Mouse (Mus musculus): ENCODE data around the gene Bcor. TPM values are rescaled to one million over a fixed set of nuclear protein-coding genes. Genes with fewer than 3 reads are reported as not detected.

The Bcor gene
- polyA plus RNA-seq, 1 experiment, result 15.8 TPM

DNA sequence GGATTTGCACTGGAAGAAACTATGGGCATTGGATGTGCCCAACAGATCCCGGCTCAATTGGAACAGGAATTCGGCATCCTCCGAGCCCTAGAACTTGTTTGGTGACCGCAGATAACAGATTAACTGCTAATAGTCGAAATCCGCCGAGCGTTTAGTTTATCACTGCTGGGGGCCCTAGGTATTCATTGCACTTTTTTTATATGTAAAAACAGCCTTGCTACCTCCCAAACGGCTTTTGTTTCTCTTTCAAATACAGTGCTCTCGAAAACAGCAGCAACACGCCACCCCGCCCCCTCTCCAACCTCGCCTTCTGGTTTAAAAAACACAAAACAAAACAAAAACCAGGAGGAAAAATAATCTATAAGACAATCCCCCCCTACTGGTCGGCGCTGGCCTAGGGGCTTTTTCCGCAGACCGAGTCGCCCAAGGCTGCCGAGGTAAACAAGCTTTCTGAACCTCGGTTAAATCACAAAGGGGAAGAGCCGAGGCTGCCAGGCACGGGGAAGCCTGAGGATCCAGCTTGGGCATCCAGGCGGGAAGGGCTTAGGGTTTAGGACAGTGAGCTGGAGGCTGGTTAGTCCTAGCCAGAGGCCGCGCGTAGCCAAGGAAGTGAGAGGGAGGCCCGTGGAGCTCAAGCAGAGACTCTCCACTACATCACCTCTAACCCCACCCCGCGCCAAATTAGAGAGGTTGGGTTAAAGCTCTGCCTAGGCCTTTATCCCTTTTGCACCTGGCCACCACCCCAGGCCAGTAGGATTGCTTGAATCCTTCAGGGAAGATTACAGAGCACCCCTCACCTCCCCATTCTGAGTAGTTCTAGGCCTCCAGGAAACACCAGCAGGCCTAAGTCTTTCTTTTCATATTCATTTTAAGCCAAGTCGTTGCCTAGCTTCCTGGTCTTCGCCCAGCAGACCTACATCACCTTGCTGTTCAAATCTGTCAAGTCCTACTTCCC, 6.7 kb downstream of the Bcor start:
- WGBS, result 25% methylated on average over 31 of the region's 31 CpGs

DNA sequence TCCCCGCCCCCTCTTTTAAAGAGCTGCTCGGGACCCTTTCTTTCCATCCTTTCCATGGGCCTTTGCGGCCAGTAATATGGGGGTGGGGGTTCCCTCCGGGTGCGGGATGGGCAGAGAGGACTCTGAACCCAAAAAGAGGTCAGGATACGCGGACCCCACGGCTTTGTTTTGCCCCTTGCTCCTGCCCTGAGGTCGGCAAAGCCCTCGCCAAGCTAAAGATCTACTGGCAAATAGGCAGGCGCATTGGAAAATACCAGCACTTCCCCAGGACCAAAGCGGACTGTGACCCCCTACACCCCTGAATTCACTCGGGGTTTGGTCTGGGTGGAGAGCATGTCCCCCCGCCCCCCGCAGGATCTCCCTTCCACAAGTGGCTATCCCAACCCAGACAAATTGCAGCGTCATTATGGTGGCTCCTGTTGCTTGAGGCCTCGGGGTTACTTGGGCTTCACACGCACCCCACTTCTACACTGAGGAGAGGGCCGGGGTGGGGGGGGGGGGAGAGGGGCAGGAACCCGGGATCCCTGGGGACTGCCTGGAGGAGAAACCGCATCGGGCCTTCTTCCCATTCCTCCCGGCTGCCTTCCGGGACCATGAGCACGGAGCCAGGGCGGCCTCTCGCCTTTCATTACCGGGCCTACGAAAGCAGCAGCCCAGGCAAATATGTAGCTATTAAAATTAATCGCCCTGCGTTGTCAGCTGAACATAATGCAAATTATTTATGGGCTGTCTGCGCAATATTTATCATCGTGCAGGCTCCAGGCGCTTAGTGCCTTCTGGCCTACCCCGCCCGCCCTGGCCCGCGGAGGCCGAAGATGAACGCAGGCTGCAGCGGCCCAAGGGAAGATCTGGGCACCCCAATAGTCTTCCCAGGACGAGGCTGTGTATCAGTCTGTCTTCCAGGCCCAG, 7.9 kb downstream of the Bcor start:
- DNase-seq, result no peak
- TF ChIP-seq POLR2A (IDR thresholded peaks at IDR 0.05; ENCODE audit: borderline replicate concordance, extremely low read depth, low read depth, low read length) (no peak), CTCF (IDR thresholded peaks at IDR 0.05; ENCODE audit: insufficient read depth, low read length) (no peak)
- 38% methylated on average over 42 of the region's 42 CpGs for WGBS
- no peaks in the 10 kb centered on the region; the same call in 1 of the 2 replicates for H3K4me1 ChIP-seq (ENCODE audit: control insufficient read depth, insufficient read depth, low read length)
- H3K4me3 ChIP-seq (replicated peaks; ENCODE audit: extremely low read depth, low read depth, low read length), result no peak overlapping the region

More for the DNA sequence above, 6.7 kb downstream of the Bcor start:
- no peak overlapping the region for H3K4me3 ChIP-seq (replicated peaks; ENCODE audit: extremely low read depth, low read depth, low read length)
- DNase-seq, result no peak
- no peak for TF ChIP-seq CTCF (IDR thresholded peaks at IDR 0.05; ENCODE audit: insufficient read depth, low read length)
- TF ChIP-seq POLR2A (IDR thresholded peaks at IDR 0.05; ENCODE audit: borderline replicate concordance, extremely low read depth, low read depth, low read length), result no peak
- H3K4me1 ChIP-seq (ENCODE audit: control insufficient read depth, insufficient read depth, low read length), result no peaks in the 10 kb centered on the region; the same call in 1 of the 2 replicates

GRCm38 (mm10) chrX:12151269-12151995, 8.7 kb downstream of the Bcor start:
- Histone ChIP-seq H3K4me3 (replicated peaks; ENCODE audit: extremely low read depth, low read depth, low read length) (no peak overlapping the region), H3K4me1 (ENCODE audit: control insufficient read depth, insufficient read depth, low read length) (no peaks in the 10 kb centered on the region)
- no peak for TF ChIP-seq POLR2A (IDR thresholded peaks at IDR 0.05; ENCODE audit: borderline replicate concordance, extremely low read depth, low read depth, low read length)
- no peak for TF ChIP-seq CTCF (IDR thresholded peaks at IDR 0.05; ENCODE audit: insufficient read depth, low read length)
- no peak for DNase-seq
- WGBS, result 26% methylated on average over 43 of the region's 43 CpGs

DNA sequence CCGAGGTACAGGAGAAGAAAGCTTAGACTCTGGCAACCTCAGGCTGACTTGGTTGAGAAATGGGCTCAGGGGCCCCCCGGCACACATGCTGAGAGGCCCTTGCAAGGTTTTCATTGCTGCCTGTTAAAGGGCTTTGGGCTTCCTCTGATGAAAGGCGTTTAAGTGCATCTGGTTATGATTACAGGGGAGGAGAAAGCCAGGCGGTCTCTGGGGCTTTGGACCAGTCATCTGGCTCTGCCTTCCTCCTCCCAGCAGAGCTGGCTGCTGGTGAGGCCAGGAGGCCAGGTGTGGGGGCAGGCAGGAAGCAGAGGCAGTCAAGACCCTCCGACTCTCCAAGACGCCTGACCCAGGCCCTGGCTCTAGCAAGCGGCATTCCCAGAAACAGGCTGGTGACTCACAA, 9.7 kb downstream of the Bcor start:
- WGBS, result 44% methylated on average over 7 of the region's 7 CpGs

DNA sequence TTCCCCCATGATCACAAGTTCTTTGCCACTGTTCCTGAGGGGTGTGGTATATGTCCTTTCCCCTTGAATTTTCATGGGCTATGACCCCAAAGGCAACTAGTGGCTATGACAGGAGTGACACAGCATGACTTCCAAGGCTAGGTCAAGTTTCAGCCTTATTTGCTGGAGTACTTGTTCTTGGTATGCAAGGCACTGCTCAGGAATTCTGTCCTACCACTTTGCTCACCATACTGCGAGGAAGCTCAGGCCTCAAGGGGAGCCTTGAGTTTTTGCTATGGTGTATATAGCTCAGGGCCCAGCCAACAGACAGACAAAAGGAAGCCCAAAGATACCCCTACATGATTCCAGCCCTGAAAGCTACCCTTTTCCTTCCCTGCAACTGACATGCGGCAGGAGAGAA, 13.9 kb downstream of the Bcor start:
- no peak for TF ChIP-seq POLR2A (IDR thresholded peaks at IDR 0.05; ENCODE audit: borderline replicate concordance, extremely low read depth, low read depth, low read length)
- no peak for TF ChIP-seq CTCF (IDR thresholded peaks at IDR 0.05; ENCODE audit: insufficient read depth, low read length)
- WGBS, result 56% methylated on average over 2 of the region's 2 CpGs
- no peak for DNase-seq
- Histone ChIP-seq H3K4me3 (replicated peaks; ENCODE audit: extremely low read depth, low read depth, low read length) (no peak overlapping the region), H3K4me1 (ENCODE audit: control insufficient read depth, insufficient read depth, low read length) (no peaks in the 10 kb centered on the region)

More for the DNA sequence above, 9.7 kb downstream of the Bcor start:
- no peaks in the 10 kb centered on the region for H3K4me1 ChIP-seq (ENCODE audit: control insufficient read depth, insufficient read depth, low read length)
- TF ChIP-seq POLR2A (IDR thresholded peaks at IDR 0.05; ENCODE audit: borderline replicate concordance, extremely low read depth, low read depth, low read length) (no peak), CTCF (IDR thresholded peaks at IDR 0.05; ENCODE audit: insufficient read depth, low read length) (no peak)
- no peak for DNase-seq
- no peak overlapping the region for H3K4me3 ChIP-seq (replicated peaks; ENCODE audit: extremely low read depth, low read depth, low read length)

DNA sequence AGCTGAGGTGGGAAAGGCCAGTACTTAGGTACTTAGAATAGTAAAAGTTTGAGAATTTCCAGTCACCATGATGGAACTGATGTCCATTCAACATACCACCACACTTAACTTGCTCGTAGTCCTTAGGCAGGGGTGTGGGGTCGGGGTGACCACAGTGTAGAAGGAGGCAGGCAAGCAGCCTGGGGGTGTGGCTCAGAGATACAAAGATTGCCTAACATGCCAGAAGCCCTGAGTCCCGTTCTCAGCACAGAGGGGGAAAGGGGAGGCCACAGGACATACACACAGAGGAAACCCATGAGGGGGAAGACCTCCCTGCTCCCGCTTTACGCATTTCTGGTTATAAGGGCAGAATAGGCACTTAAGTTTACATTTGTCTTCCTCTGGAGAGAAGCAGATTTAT, 17.3 kb downstream of the Bcor start:
- Histone ChIP-seq H3K4me1 (ENCODE audit: control insufficient read depth, insufficient read depth, low read length) (no peaks in the 10 kb centered on the region; the same call in 1 of the 2 replicates), H3K4me3 (replicated peaks; ENCODE audit: extremely low read depth, low read depth, low read length) (no peak overlapping the region)
- no peak for DNase-seq
- WGBS, result 59% methylated on average over 5 of the region's 5 CpGs
- no peak for TF ChIP-seq CTCF (IDR thresholded peaks at IDR 0.05; ENCODE audit: insufficient read depth, low read length)
- TF ChIP-seq POLR2A (IDR thresholded peaks at IDR 0.05; ENCODE audit: borderline replicate concordance, extremely low read depth, low read depth, low read length), result no peak

GRCm38 (mm10) chrX:12140086-12140740, 19.9 kb downstream of the Bcor start:
- 9% methylated on average over 51 of the region's 51 CpGs for WGBS
- peak overlapping the region; percentile 39 for H3K4me3 ChIP-seq (replicated peaks; ENCODE audit: extremely low read depth, low read depth, low read length)
- no peaks in the 10 kb centered on the region; the same call in 1 of the 2 replicates for H3K4me1 ChIP-seq (ENCODE audit: control insufficient read depth, insufficient read depth, low read length)
- TF ChIP-seq CTCF (IDR thresholded peaks at IDR 0.05; ENCODE audit: insufficient read depth, low read length) (no peak), POLR2A (IDR thresholded peaks at IDR 0.05; ENCODE audit: borderline replicate concordance, extremely low read depth, low read depth, low read length) (no peak)
- DNase-seq, result no peak

GRCm38 (mm10) chrX:12138266-12138665, 21.9 kb downstream of the Bcor start:
- TF ChIP-seq POLR2A (IDR thresholded peaks at IDR 0.05; ENCODE audit: borderline replicate concordance, extremely low read depth, low read depth, low read length) (no peak), CTCF (IDR thresholded peaks at IDR 0.05; ENCODE audit: insufficient read depth, low read length) (no peak)
- H3K4me1 ChIP-seq (ENCODE audit: control insufficient read depth, insufficient read depth, low read length), result peaks cover 8% of the 10 kb centered on the region
- 41% methylated on average over 7 of the region's 7 CpGs for WGBS
- H3K4me3 ChIP-seq (replicated peaks; ENCODE audit: extremely low read depth, low read depth, low read length), result no peak overlapping the region
- no peak for DNase-seq

Data from lung, adult 2 months (tissue).